Mouse (Mus musculus): ENCODE results near the gene Tusc2.

Gene Tusc2

DNA sequence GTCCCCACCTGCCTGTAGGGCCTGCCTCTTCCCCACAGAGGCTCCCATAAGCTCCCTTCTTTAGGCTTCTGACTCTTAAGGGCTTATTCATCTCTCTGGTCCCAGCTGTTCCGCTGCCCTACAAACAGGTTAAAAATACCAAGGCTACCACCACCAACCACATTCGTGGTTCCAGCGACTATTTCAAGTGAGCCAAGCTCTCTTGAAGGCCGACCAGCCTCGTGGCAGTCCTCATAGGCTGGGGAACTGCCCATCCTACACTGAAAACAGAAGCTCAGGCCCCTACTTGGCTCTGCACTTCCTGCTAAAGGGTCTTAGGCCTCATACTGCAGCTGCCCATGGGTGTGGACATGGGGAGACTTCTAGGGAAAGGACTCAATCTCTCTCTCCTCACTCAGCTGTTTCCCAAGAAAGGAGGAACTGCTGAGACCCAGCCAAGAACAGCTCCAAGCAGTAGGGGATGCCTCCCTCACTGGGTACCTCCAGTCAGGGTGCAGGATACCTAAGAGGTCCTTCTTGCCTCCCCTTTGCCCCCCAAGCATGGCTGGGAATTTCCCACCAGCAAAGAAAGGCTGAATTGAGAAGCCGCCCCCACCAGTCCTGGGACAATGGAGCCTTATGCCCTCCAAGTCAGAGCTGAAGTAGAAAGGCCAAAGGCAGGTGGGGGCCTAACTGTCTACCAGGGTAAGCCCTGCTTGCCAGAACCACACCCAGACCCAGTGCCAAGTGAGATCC lies 48.6 kb downstream of the Tusc2 start:
- DNase-seq (ENCODE audit: low spot score) = no peak

DNA sequence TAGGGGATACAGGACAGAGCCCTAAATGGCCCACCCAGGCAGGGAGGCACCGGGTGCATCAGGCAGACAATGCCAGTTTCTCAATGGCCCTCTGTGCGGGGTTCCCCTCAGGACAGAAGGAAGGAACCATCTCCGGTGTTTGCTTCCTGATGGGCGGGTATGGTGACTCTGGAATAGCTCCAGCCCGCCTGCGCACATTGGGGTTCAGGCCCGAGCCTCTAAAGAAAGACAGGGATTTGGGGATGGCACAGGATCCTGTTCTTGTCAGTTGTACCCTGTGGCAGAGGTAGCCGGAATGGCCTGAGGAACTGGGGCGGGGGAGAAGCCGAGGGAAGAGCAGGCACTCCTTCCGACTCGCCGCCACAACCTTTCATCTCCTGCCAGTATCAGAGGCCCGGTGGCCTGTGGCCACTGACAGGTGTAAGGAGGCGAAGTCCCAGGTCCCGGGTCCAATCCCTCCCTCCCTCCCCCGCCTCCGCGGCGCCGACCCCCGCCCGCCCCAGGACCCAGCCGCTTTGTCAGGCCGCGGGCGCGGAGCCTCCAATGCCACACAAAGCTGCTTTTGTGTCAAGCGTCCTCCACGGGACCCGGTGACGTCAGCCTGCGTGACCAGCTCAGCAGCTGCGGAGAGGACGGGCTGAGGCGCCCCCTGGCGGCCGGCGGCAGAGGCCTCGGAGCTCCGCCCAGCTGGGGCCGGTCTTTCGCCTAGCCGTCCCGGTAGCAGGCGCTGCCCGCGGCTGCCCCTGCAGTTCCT lies 49.3 kb downstream of the Tusc2 start:
- DNase-seq (ENCODE audit: low spot score) = peak; percentile 99

DNA sequence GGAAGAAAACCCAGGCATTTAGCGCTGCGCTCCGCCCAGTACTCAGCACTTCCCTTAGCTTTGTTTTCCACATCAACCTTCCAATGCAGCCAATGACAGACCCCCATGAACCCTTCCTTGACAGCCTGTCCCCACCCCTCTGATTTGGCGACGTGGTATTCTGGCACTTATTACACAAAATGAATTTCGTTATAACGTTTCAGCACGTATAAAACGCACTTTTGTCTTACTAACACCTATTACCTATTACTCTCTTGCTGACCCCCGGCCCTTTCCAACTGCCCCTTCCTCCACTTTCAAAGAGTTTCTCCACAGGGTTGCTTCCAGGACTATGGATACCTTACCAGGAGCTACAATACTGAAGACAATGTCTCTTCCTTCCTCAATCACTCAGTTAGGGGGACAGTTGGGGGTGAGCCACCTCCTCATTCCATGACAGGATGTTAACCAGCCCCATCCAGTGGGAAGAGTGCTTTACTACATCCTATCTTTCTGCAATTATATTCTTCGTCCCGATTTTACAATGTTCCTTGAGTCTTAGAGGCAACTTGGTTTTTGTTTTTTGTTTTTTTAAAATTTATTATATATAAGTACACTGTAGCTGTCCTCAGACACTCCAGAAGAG lies 50.0 kb downstream of the Tusc2 start:
- no peak for DNase-seq (ENCODE audit: low spot score)

DNA sequence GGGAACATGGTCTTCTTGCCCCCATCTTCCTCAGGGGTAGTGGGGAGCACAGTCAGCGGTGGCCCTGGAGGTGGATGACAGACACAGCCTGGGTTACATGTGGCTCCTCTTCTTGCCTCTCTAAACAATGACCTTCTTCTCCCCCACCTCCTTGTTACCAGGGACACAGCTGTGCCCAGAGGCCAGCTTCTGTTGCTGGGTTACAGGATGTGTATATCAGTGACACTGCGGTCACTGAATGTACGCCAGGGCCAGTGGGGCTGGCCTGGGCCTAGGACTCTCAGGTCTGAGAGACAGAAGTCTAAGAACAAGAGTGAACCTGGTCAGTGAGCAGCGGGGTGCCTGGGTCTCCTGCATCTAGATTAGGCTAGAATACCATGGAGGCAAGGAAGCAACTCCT lies 52.0 kb downstream of the Tusc2 start:
- no peak for DNase-seq (ENCODE audit: low spot score)
